Mouse (Mus musculus) left cerebral cortex, postnatal 10 days (tissue): ENCODE measurements around the gene Gm11492. TPM values are rescaled to one million over a fixed set of nuclear protein-coding genes. Genes with fewer than 3 reads are reported as not detected.
A peak's percentile ranks its signal among the peaks of the same experiment; 100 is the strongest.

ENCODE experiments used
- DNase-seq, 2 experiments: peaks; one replicate each; pipeline ENCODE4 v3.0.0; 2021 to 2022; ENCODE audit warnings: low spot score in 2 of 2, mixed read lengths in 1 of 2; ENCODE audit errors: extremely low spot score in 1 of 2
- intact Hi-C: fragments of 180-260 bp; cut with DNase I; formaldehyde crosslinking; loops from one replicate; pipeline ENCODE4 v1.15.1; 2025
- total RNA-seq, 2 experiments: library from RNA; stranded (reverse); gene quantifications; 2 replicates each; pipeline ENCODE4 v1.2.3; 2021

Gm11492 gene
- total RNA-seq = not detected

DNA sequence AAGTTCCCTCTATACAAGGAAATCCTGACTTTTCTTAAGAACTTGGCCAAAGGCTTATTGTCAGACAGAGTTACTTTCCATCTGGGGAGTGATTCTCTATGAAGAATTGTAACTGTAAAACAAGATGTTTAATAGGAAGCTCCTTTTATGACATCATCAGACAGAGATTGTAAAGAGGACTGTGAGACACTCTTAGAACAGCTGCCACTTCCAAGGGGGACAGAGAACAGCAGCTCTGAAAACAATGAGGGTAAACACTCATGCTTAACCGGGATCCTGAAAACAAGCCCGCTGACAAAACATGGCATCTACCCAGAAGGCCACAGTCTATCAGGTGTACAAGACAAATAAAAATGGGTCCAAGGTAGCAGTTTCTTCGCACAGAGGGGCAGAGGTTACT, at the start of gene Gm11492:
Gm11492 (plus strand) TSS at position 153 of the 400 bp plus-strand sequence.
- intact Hi-C loops = no loop called here
- no peak for DNase-seq

- peak; percentile 3 to 19 for DNase-seq
- intact Hi-C loops = loop anchor here (10.0 kb wide), 1 partner anchor 304 kb away; no protein-coding TSS in a partner anchor
These were observed 47.2 kb upstream of the Gm11492 start for GRCm38 (mm10) chr11:87519260-87519659.

DNA sequence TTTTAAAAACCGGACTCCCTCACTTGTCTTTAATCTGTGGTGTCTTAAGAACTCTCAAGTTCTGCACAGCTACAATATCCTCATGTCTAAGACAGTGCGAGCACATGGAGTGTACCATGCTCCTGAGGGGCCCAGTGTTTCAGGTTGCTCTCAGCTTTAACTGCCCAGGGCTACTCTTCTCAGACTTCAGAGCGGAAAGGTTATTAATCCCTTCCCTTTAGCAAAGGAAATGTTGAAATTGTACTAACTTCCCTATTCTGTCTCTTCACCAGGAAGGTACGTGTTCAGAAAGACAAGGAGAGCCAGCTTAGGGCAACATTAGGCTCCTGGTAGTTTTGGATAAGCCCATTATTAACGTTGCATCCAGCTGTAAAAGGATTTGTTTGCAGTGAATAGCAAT, 43.0 kb upstream of the Gm11492 start:
- intact Hi-C loops = no loop called here
- DNase-seq = no peak

DNA sequence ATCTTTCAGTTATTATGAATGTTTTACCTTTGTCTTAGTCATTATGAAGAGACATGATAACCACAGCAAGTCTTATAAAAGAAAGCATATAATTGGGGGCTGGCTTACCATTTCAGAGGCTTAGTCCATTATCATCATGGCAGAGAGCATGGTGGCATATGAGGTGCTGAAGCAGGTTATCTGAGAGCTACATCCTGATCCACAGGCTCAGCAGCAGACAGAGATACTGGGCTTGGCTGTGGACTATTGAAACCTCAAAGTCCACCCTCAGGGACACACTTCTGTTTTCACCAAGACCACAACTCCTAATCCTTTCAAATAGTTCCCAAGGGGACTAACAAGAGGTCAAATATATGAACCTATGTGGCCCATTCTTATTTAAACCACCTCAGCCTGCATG, 42.5 kb upstream of the Gm11492 start:
- DNase-seq = no peak

GRCm38 (mm10) chr11:87524780-87525179, 41.7 kb upstream of the Gm11492 start:
- intact Hi-C loops = no loop called here
- no peak for DNase-seq

More for the DNA sequence above, 42.5 kb upstream of the Gm11492 start:
- intact Hi-C loops = no loop called here

GRCm38 (mm10) chr11:87527364-87527763, 39.1 kb upstream of the Gm11492 start:
- intact Hi-C loops = no loop called here
- DNase-seq = no peak

DNA sequence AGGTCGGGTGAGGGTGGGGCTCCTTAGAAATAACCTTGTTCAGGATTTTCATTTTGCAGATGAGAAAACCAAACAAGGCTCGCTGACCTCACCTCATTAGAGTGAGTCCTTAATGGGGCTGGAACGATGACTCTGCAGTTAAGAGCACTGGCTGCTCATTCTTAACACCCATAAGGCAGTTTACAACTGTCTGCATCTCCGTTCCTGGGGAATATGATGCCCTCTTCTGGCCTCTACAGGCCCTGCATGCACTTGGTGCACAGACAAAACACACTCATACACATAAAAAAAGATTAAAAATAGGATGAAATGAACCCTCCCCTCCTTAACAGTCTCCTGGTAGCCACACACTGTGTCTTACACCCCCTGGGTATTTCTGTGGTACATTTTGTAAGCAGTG, 38.5 kb upstream of the Gm11492 start:
- no peak for DNase-seq
- intact Hi-C loops = no loop called here

DNA sequence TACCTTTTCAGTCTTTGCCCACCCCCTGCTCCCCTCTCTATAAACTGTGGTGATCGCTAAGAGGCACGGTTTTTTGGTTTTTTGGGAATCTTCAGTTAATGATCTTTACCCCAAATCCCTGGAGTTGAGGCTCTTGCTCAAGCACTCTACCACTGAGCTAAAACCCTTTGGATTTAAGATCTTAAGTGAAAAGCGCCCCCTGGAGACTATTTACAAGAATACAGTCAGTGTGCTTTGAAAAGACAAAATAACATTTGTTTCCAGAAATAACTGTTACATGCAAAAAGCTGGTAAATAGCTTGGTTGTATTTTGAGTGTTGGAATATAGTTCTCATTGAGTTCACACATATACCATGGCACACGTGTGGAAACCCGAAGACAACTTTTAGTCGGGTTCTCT, 34.8 kb upstream of the Gm11492 start:
- no peak for DNase-seq
- intact Hi-C loops = no loop called here

GRCm38 (mm10) chr11:87542285-87542684, 24.2 kb upstream of the Gm11492 start:
- intact Hi-C loops = no loop called here

DNA sequence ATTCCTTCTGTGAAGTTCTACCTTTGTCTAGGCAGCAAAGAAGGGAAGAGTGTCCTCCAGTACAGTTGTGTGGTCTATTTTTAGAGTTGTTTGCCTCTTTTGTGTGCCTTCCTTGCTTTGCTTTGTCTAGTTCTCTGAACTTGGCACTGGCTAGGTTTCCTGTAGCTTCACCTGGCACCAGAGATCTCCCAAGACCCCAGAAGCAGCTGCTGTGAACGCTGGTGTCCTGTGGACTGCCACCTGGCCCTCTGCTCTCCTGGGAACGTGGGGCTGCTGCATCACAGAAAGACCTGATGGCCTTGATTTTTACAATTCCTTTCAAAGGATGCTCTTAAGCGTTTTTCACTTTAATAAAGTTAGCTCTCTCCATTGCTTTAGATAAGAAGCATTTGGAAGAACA, 23.5 kb upstream of the Gm11492 start:
- intact Hi-C loops = no loop called here
- no peak for DNase-seq

More at GRCm38 (mm10) chr11:87542285-87542684, 24.2 kb upstream of the Gm11492 start:
- DNase-seq = no peak

- no peak for DNase-seq
- intact Hi-C loops = no loop called here
These were observed 13.1 kb upstream of the Gm11492 start for GRCm38 (mm10) chr11:87553342-87553741.

DNA sequence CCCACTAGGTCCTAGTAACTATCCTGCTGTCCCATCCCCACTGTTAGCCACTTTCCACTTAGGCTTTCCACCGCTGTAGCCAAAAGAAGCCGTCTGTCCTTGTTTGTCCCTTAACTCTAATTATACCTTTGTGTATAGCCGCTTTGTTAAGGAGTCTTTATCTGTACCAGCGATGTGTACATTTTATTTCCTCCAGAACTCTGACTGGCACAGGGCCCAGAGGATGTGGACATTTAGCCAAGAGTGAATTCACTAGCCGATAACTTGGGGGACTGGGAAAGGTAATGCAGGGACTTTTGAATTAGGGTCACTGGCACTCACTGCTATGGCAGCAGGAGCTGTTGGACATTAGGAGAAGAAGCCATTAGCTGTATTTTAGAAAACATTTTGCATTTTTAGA, 12.1 kb upstream of the Gm11492 start:
- peak in 1 of 2 experiments; percentile 63 for DNase-seq
- intact Hi-C loops = no loop called here

- intact Hi-C loops = no loop called here
- DNase-seq = no peak
These were observed 11.2 kb upstream of the Gm11492 start for GRCm38 (mm10) chr11:87555106-87555703.

- intact Hi-C loops = no loop called here
- DNase-seq = no peak
These were observed 5.2 kb upstream of the Gm11492 start for GRCm38 (mm10) chr11:87561208-87561607.

- intact Hi-C loops = no loop called here
- no peak for DNase-seq
These were observed 2.0 kb downstream of the Gm11492 start, which contains the start of gene Sept4 for GRCm38 (mm10) chr11:87568255-87568953. TSS of gene Sept4 (plus strand) at chr11:87568903.

DNA sequence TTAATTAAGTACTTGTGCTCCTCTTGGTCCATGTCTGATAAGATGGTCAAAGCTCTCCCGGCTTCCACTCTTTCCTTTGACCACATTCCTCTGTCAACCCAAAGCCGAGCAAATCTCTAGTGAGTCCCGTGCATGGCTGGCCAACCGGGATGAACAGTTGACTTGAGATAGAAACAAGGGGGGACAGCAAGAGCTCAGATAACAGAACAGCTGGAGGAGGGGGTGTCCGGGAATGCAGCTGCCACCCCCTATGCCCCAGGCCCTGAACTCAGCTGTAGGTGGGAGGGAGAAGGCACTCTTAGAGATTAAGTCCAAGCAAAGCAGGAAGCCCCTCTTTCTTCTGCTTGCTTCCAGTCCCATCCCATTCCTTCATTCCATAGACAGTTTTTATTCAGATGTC, 4.3 kb downstream of the Gm11492 start:
- DNase-seq = no peak
- intact Hi-C loops = no loop called here

DNA sequence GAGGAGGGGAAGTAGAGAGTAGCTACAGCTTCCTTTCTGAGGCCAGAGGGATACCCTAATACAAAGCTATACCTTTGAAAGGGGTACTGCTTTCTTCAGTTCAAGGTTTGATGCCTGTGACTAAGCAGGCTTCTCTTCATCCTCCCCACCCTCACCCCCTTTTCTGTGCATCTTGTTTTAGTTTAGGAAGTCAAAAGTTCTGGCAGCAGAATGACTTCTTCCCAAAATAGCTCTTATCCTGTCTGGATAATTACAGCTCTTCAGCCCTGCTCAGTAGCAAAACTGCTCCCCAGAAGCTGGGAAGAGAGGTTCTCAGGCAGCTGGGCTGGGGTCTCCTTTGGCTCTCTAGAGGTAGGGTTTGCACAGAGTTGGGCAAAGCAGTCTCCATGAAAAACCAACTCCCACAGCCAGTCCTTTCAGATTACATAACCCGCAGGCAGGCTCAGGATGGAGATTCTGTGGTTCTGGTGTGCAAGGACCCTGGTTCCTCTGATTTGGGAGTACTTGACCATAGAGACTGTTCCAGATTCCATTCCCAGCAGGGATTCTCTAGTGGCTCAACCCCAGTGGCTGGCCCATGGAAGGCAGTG, 5.0 kb downstream of the Gm11492 start:
- intact Hi-C loops = no loop called here
- no peak for DNase-seq

DNA sequence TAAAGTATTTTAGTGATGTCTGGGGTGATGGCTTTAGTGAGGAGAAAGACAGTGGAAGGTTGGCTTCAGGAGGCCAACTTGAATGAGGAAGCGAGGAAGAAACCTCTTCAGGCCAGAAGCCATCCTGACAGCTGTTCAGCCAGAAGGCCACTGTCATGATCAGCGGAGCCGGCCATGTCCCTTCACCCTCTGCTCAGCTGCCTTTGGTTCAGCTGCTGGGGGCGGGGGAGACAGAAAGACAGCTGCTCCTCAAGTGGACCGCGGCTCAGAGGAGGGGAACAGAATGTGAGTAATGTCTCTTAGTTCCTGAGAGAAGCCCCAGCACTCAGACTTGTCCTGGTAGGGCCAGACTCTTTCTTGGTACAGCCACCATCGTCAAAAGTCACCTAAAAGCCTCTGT, 7.3 kb downstream of the Gm11492 start:
- DNase-seq = no peak
- intact Hi-C loops = no loop called here

- intact Hi-C loops = no loop called here
- peak in 1 of 2 experiments; percentile 11 for DNase-seq
These were observed 8.2 kb downstream of the Gm11492 start for GRCm38 (mm10) chr11:87574520-87575180.
